Mouse (Mus musculus): ENCODE data around the gene Il2ra. TPM values are rescaled to one million over a fixed set of nuclear protein-coding genes. Genes with fewer than 3 reads are reported as not detected.

The Il2ra gene
- polyA plus RNA-seq, 1 experiment from 2014 or later, result not detected

DNA sequence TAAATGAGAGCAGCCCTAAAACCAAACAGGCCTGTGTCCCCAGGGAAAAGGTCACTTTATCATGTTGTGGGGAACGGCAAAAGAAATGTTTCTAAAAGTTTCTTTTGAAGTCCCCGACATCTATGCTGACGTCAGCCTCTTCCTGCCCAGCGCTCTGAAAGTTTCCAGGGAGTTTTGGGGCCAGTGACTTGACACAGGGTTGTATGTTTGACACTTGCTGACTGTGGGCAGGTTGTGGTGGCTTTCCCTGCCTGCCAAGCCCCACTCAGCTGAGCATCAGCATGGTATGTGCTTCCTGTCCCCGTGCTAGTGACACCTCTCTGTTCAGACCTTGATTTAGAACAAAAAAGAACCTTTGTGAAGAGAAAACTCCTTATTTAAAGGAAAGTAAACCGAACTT lies 10.7 kb downstream of the Il2ra start:
- Histone ChIP-seq H3K27me3 (replicated peaks) (no peaks in the 10 kb centered on the region), H3K9ac (no peak overlapping the region), H3K27ac (ENCODE audit: poor library complexity, severe bottlenecking) (no peak overlapping the region), H3K36me3 (no peaks in the 10 kb centered on the region), H3K4me2 (no peak overlapping the region), H3K4me1 (replicated peaks) (no peaks in the 10 kb centered on the region; the same call in 1 of the 2 replicates), H3K9me3 (replicated peaks) (no peaks in the 10 kb centered on the region), H3K4me3 (no peak overlapping the region)
- no peak for ATAC-seq (ENCODE audit: insufficient number of reproducible peaks, low FRiP score)
- 24% methylated on average over 6 of the region's 6 CpGs for WGBS

DNA sequence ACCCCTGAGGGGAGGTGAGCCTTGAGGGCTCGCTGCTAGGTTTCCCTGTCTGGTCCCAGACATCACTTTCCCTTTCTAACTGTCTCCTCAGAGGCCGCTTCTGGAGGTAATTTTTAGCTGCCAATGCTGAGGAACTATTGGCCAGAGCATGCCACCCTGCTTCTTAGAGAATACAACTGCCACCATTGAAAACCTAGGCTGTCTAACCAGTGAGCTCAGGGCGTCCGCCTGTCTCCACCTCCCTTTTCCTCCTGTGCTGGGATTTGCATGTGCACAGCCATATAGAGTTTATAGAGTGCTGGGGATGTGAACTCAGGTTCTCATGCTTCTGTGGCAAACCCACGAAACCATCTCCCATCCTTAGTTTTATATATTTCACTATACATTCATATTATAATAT lies 11.2 kb downstream of the Il2ra start:
- Histone ChIP-seq H3K9ac (no peak overlapping the region), H3K9me3 (replicated peaks) (no peaks in the 10 kb centered on the region), H3K4me1 (replicated peaks) (no peaks in the 10 kb centered on the region; the same call in 1 of the 2 replicates), H3K27me3 (replicated peaks) (no peaks in the 10 kb centered on the region), H3K36me3 (no peaks in the 10 kb centered on the region), H3K27ac (ENCODE audit: poor library complexity, severe bottlenecking) (no peak overlapping the region), H3K4me3 (no peak overlapping the region), H3K4me2 (no peak overlapping the region)
- no peak for ATAC-seq (ENCODE audit: insufficient number of reproducible peaks, low FRiP score)
- WGBS, result 76% methylated on average over 5 of the region's 5 CpGs

DNA sequence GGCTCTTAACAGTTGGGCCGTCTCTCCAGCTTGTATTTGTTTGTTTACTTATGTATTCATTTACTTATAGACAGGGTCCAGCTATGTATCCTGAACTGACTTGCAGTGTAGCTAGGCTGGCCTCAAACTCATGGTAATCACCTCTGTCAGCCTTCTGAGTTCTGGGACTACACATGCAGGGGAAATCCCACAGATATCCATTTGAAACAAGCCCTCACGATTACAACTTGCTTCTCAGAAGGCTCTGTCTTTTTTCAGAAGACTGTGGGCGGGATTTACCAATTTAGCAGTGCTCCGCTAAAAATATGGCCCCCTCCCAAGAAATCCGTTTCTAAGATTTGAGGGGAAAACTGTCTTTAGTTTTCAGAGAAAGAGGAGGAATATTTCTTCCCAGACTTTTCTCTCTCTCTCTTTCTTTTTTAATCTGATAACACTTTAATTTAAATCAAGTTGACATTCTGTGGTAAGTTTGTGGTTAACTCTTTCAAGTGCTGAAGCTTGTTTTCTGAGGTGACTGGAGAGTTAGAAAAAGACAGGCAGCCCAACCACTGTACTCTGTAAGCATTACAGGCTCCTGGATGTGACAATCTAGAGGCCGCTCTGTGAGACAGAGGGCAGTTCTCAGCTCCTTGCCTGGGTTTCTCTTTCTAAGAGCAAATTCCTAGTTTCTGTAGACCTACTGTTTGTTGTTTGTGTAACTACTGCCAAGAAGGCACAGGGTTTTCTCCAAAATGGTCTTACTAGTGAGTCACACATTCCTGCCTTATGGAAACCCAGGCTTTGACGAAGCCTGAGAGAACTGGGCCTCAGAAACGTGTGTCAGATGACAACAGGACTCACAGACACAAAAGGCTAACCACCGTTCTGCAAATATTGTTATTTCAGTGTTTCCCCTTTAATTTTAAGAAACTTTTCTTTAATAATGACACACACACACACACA lies 12.7 kb downstream of the Il2ra start:
- no peak overlapping the region for H3K4me3 ChIP-seq
- no peaks in the 10 kb centered on the region; the same call in 1 of the 2 replicates for H3K4me1 ChIP-seq (replicated peaks)
- H3K9ac ChIP-seq, result no peak overlapping the region
- no peaks in the 10 kb centered on the region for H3K9me3 ChIP-seq (replicated peaks)
- H3K27ac ChIP-seq (ENCODE audit: poor library complexity, severe bottlenecking), result no peak overlapping the region
- no peaks in the 10 kb centered on the region for H3K27me3 ChIP-seq (replicated peaks)
- H3K36me3 ChIP-seq, result no peaks in the 10 kb centered on the region
- no peak for ATAC-seq (ENCODE audit: insufficient number of reproducible peaks, low FRiP score)
- no peak overlapping the region for H3K4me2 ChIP-seq
- WGBS, result 53% methylated on average over 9 of the region's 9 CpGs

DNA sequence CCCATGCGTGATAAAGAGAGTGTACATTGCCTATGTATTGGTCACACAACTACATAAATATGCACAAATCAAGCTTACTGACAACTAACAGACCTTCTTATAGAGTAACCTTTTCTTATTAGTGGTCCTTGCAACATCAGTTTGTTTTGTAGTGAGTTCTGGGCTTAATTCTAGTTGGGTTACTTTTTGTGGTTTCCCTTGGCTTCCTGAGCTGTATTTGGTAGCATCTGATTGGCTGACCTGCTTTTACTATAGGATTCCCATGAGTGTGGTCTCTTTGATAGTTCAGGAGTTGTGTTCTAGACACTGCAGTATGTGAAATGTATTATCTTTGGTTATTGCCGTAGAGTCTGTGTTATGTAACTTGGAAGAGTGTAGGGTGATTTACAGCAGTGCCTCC lies 15.0 kb downstream of the Il2ra start:
- H3K27ac ChIP-seq (ENCODE audit: poor library complexity, severe bottlenecking), result no peak overlapping the region
- no peak overlapping the region for H3K4me3 ChIP-seq
- no peak overlapping the region for H3K9ac ChIP-seq
- no peaks in the 10 kb centered on the region for H3K9me3 ChIP-seq (replicated peaks)
- no peaks in the 10 kb centered on the region for H3K27me3 ChIP-seq (replicated peaks)
- H3K4me2 ChIP-seq, result no peak overlapping the region
- ATAC-seq (ENCODE audit: insufficient number of reproducible peaks, low FRiP score), result no peak
- H3K36me3 ChIP-seq, result no peaks in the 10 kb centered on the region
- H3K4me1 ChIP-seq (replicated peaks), result no peaks in the 10 kb centered on the region; the same call in 1 of the 2 replicates
- WGBS, result 73% methylated on average over 2 of the region's 2 CpGs

DNA sequence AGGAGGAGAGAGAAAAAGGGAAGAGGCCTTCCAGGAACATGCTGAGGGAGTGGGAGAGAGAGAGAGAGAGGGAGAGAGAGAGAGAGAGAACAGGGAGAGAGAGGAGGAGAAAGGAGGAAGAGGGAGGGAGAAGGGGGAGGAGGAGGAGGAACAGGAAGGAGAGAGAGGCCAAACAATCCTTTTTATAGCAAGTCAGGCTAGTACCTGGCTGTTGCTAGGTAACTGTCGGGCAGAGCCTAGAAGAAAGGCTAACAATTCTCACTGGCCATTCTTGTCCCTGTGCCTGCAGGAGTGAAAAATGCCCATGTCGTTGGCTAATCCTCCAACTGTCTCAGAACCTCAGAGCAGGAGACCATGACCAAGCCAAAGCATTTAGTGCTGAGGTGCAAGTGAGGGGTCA lies 16.7 kb downstream of the Il2ra start:
- Histone ChIP-seq H3K9me3 (replicated peaks) (no peaks in the 10 kb centered on the region), H3K36me3 (no peaks in the 10 kb centered on the region), H3K4me2 (no peak overlapping the region), H3K9ac (no peak overlapping the region), H3K27ac (ENCODE audit: poor library complexity, severe bottlenecking) (no peak overlapping the region), H3K27me3 (replicated peaks) (no peaks in the 10 kb centered on the region), H3K4me3 (no peak overlapping the region), H3K4me1 (replicated peaks) (0 out of 2 replicates have a peak, but pooled peaks cover under 1% of the 10 kb centered on the region)
- 42% methylated on average over 2 of the region's 2 CpGs for WGBS
- no peak for ATAC-seq (ENCODE audit: insufficient number of reproducible peaks, low FRiP score)

DNA sequence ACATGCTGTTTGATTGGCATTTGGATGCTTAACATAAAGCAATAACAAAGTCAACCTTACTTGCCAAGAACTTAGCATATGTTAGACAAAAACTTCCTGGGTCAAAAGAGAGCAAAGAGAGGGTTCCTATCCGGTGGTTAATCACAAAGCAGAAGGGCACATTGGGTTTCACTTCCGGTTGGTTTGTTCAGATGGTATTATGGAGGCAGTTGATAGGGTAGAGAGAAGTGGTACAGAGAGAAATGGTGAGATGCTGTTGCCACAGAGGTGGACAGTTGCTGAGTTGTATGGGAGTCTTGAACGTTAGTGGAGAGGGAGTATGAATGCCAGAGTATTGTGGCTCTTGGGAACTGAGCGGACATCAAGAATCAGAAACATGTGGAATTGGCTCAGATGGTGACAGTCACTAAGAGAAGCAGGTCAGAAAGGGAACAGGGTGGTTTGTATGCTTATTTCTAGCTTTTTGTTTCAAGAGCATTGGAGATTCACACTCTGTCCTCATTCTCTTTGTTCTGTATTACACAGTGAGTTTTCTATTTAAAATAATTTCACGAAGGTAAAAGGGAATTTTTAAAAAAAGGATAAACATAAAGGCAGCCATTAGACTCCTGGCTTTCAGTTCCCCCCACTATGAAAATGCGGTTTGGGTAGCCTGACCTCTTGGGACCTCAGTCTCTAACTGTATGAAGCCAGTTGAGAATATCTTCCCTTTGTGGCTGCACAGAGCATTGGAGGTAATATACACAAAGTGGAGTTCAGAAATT lies 19.7 kb downstream of the Il2ra start:
- no peak overlapping the region for H3K27ac ChIP-seq (ENCODE audit: poor library complexity, severe bottlenecking)
- 75% methylated on average over 6 of the region's 6 CpGs for whole genome bisulfite sequencing
- no peak for ATAC-seq (ENCODE audit: insufficient number of reproducible peaks, low FRiP score)

DNA sequence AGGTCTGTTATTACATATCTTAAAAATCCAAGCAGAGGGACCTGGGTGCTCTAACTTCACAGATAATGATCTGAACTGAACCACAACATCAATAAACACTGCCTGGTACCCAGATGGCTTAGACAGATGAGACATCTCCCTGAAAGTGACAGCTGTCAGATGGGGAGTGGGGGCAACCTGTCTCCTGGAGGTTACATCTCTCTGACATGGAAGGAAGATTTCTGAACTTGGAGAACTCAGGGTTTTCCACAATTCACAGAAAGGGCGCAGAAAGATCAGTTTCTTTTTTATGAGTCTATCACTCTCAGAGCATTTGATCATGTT lies 20.3 kb downstream of the Il2ra start:
- ATAC-seq (ENCODE audit: insufficient number of reproducible peaks, low FRiP score), result no peak
- Histone ChIP-seq H3K9me3 (replicated peaks) (peaks cover 3% of the 10 kb centered on the region; the same call in 1 of the 2 replicates), H3K4me1 (replicated peaks) (0 out of 2 replicates have a peak, but pooled peaks cover 2% of the 10 kb centered on the region), H3K27me3 (replicated peaks) (no peaks in the 10 kb centered on the region), H3K27ac (ENCODE audit: poor library complexity, severe bottlenecking) (no peak overlapping the region), H3K9ac (no peak overlapping the region), H3K36me3 (no peaks in the 10 kb centered on the region), H3K4me3 (no peak overlapping the region), H3K4me2 (no peak overlapping the region)
- 88% methylated on average over 1 of the region's 1 CpGs for WGBS

More for the DNA sequence above, 19.7 kb downstream of the Il2ra start:
- no peak overlapping the region for H3K9ac ChIP-seq
- no peaks in the 10 kb centered on the region for H3K36me3 ChIP-seq
- H3K9me3 ChIP-seq (replicated peaks), result peaks cover 3% of the 10 kb centered on the region; the same call in 1 of the 2 replicates
- no peaks in the 10 kb centered on the region for H3K27me3 ChIP-seq (replicated peaks)
- no peak overlapping the region for H3K4me2 ChIP-seq
- H3K4me1 ChIP-seq (replicated peaks), result 0 out of 2 replicates have a peak, but pooled peaks cover 2% of the 10 kb centered on the region
- no peak overlapping the region for H3K4me3 ChIP-seq

DNA sequence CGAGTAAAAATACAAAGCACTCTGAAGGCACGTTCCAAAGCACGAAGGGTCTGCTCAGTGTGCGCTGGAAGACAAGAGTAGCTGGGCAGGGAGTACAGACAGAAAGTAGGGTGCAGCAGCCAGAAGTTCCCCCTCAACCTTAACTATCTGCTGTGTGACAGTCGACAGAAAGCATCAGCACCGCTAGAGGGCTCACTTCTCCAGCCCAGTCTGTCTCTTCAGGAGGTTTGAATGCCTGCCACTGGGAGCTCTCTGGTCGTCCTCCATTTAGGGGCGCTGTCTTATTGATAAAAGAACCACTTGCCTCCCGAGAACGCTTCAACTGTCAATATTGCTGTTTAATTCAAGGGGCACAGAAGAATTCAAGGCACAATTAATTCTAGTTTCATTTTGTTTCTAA lies 21.4 kb downstream of the Il2ra start:
- Histone ChIP-seq H3K4me2 (peak overlapping the region; percentile 56), H3K9ac (no peak overlapping the region), H3K4me1 (replicated peaks) (0 out of 2 replicates have a peak, but pooled peaks cover 2% of the 10 kb centered on the region), H3K27ac (ENCODE audit: poor library complexity, severe bottlenecking) (no peak overlapping the region), H3K36me3 (no peaks in the 10 kb centered on the region), H3K9me3 (replicated peaks) (peaks cover 3% of the 10 kb centered on the region; the same call in 1 of the 2 replicates), H3K27me3 (replicated peaks) (no peaks in the 10 kb centered on the region), H3K4me3 (peak overlapping the region; percentile 26)
- 5% methylated on average over 10 of the region's 10 CpGs for WGBS
- peak; percentile 71; the same call in 1 of the 2 replicates for ATAC-seq (ENCODE audit: insufficient number of reproducible peaks, low FRiP score)

DNA sequence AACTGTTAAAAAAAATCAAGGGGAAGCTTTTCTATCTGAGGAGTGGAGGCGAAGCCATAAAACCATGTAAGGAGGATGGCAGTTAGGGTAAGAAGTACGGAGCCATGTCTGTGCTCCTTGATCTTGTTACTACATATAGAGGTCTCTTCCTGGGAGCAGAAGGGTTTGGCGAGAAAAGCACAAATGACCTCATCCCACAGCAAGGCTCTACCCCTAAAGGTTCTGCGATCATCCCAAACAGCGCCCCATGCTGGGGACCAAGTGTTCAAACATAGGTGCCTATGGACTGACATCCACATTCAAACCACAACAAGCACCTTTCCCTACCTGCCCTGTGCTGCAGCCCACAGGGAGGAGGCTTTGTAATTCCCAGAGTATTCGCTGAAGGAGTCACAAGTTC lies 21.8 kb downstream of the Il2ra start:
- peak overlapping the region; percentile 56 for H3K4me2 ChIP-seq
- 0 out of 2 replicates have a peak, but pooled peaks cover 2% of the 10 kb centered on the region for H3K4me1 ChIP-seq (replicated peaks)
- H3K9ac ChIP-seq, result no peak overlapping the region
- no peaks in the 10 kb centered on the region for H3K36me3 ChIP-seq
- WGBS, result 35% methylated on average over 6 of the region's 6 CpGs
- H3K4me3 ChIP-seq, result peak overlapping the region; percentile 26
- peaks cover 3% of the 10 kb centered on the region; the same call in 1 of the 2 replicates for H3K9me3 ChIP-seq (replicated peaks)
- no peaks in the 10 kb centered on the region for H3K27me3 ChIP-seq (replicated peaks)
- ATAC-seq (ENCODE audit: insufficient number of reproducible peaks, low FRiP score), result no peak
- no peak overlapping the region for H3K27ac ChIP-seq (ENCODE audit: poor library complexity, severe bottlenecking)

DNA sequence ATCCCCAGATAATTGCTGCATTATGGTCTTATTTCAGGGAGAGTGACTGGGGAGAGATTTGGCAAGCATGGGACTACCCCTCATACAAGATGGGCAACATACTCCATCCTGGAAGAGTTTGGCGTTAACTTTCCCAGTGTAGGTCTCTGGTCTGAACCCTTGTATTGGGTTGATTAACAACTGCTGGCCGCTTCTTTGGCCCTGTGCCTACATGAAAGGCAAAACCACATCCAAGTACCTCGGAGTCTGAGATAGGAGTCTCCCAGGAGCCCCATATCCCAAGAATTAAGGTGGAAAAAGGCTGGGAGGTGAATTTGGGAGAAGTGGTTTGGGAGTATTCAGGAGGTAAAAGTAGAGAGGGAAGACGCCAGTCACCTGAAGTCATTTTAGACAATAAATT lies 22.2 kb downstream of the Il2ra start:
- peaks cover 3% of the 10 kb centered on the region; the same call in 1 of the 2 replicates for H3K9me3 ChIP-seq (replicated peaks)
- no peaks in the 10 kb centered on the region for H3K27me3 ChIP-seq (replicated peaks)
- no peak for ATAC-seq (ENCODE audit: insufficient number of reproducible peaks, low FRiP score)
- H3K4me1 ChIP-seq (replicated peaks), result 0 out of 2 replicates have a peak, but pooled peaks cover 2% of the 10 kb centered on the region
- 77% methylated on average over 4 of the region's 4 CpGs for WGBS
- H3K27ac ChIP-seq (ENCODE audit: poor library complexity, severe bottlenecking), result no peak overlapping the region
- H3K9ac ChIP-seq, result no peak overlapping the region
- H3K36me3 ChIP-seq, result no peaks in the 10 kb centered on the region
- no peak overlapping the region for H3K4me2 ChIP-seq
- H3K4me3 ChIP-seq, result no peak overlapping the region

DNA sequence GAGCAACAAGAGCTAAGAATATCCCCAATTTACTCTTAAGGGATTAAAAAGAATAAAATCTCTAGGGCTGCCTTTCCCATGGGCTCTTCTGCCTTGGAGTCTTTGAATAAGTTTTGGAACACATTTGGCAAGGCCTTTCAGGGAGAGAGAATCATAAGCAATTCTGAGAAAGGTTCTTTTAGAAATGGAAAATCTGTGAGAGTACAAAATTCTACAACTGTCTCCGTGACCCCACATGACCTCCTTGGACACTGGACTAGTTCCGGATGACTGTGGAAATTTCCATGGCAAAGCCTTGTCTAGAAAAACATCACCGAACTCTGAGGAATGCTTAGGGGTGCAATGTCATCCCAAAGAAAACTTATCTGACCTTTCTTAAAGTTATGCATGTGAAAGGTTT lies 22.7 kb downstream of the Il2ra start:
- no peaks in the 10 kb centered on the region for H3K27me3 ChIP-seq (replicated peaks)
- ATAC-seq (ENCODE audit: insufficient number of reproducible peaks, low FRiP score), result no peak
- H3K9me3 ChIP-seq (replicated peaks), result peaks cover 3% of the 10 kb centered on the region; the same call in 1 of the 2 replicates
- H3K36me3 ChIP-seq, result no peaks in the 10 kb centered on the region
- 72% methylated on average over 3 of the region's 3 CpGs for WGBS
- H3K4me3 ChIP-seq, result no peak overlapping the region
- H3K4me2 ChIP-seq, result no peak overlapping the region
- H3K9ac ChIP-seq, result no peak overlapping the region
- no peak overlapping the region for H3K27ac ChIP-seq (ENCODE audit: poor library complexity, severe bottlenecking)
- 0 out of 2 replicates have a peak, but pooled peaks cover 2% of the 10 kb centered on the region for H3K4me1 ChIP-seq (replicated peaks)

Data from heart, embryonic 12.5 days (tissue).